Mouse (Mus musculus) left cerebral cortex, postnatal 10 days (tissue): ENCODE results near the gene Phxr2. TPM values are rescaled to one million over a fixed set of nuclear protein-coding genes. Genes with fewer than 3 reads are reported as not detected.

Source experiments
- DNase-seq, 2 experiments: peaks; one replicate each; pipeline ENCODE4 v3.0.0; 2021 to 2022; ENCODE audit warnings: low spot score in 2 of 2, mixed read lengths in 1 of 2; ENCODE audit errors: extremely low spot score in 1 of 2
- intact Hi-C: fragments of 180-260 bp; cut with DNase I; formaldehyde crosslinking; loops from one replicate; pipeline ENCODE4 v1.15.1; 2025
- total RNA-seq, 2 experiments: library from RNA; stranded (reverse); gene quantifications; 2 replicates each; pipeline ENCODE4 v1.2.3; 2021

The Phxr2 gene
- total RNA-seq, 2 experiments from 2014 or later = not detected

GRCm38 (mm10) chr10:99145611-99146010, 19.5 kb upstream of the Phxr2 start:
- intact Hi-C loops = loop anchor here (5.0 kb wide), 1 partner anchor 38 kb away; the partner anchor contains the start of genes Galnt4 and Poc1b
- DNase-seq = no peak

- no peak for DNase-seq
- intact Hi-C loops = no loop called here
These were observed 10.2 kb upstream of the Phxr2 start for GRCm38 (mm10) chr10:99136337-99136736.

- no peak for DNase-seq
- intact Hi-C loops = no loop called here
These were observed 7.3 kb upstream of the Phxr2 start for GRCm38 (mm10) chr10:99133321-99133875.

- no peak for DNase-seq
- intact Hi-C loops = no loop called here
These were observed 6.6 kb upstream of the Phxr2 start for GRCm38 (mm10) chr10:99132595-99133272.

- intact Hi-C loops = no loop called here
- peak in 1 of 2 experiments; percentile 42 for DNase-seq
These were observed 6.1 kb upstream of the Phxr2 start for GRCm38 (mm10) chr10:99132189-99132588.

GRCm38 (mm10) chr10:99131298-99131697, 5.2 kb upstream of the Phxr2 start:
- intact Hi-C loops = no loop called here
- no peak for DNase-seq

- DNase-seq = peak in 1 of 2 experiments; percentile 32
- intact Hi-C loops = no loop called here
These were observed 4.5 kb upstream of the Phxr2 start for GRCm38 (mm10) chr10:99130611-99131010.

GRCm38 (mm10) chr10:99127691-99128261, 1.7 kb upstream of the Phxr2 start:
- no peak for DNase-seq
- intact Hi-C loops = no loop called here

- intact Hi-C loops = no loop called here
- DNase-seq = no peak
These were observed 829 bp upstream of the Phxr2 start for GRCm38 (mm10) chr10:99126954-99127353.

- DNase-seq = no peak
- intact Hi-C loops = no loop called here
These were observed 6.7 kb downstream of the Phxr2 start for GRCm38 (mm10) chr10:99119471-99119870.

- no peak for DNase-seq
- intact Hi-C loops = no loop called here
These were observed 7.4 kb downstream of the Phxr2 start for GRCm38 (mm10) chr10:99118697-99119096.

GRCm38 (mm10) chr10:99117876-99118275, 8.2 kb downstream of the Phxr2 start:
- intact Hi-C loops = no loop called here
- no peak for DNase-seq

GRCm38 (mm10) chr10:99116650-99117615, 9.2 kb downstream of the Phxr2 start:
- no peak for DNase-seq

GRCm38 (mm10) chr10:99116237-99116632, 9.9 kb downstream of the Phxr2 start:
- DNase-seq = no peak
- intact Hi-C loops = no loop called here

More at GRCm38 (mm10) chr10:99116650-99117615, 9.2 kb downstream of the Phxr2 start:
- intact Hi-C loops = no loop called here

GRCm38 (mm10) chr10:99115471-99116236, 10.5 kb downstream of the Phxr2 start:
- no peak for DNase-seq
- intact Hi-C loops = no loop called here

- intact Hi-C loops = no loop called here
- DNase-seq = no peak
These were observed 11.8 kb downstream of the Phxr2 start for GRCm38 (mm10) chr10:99114295-99114694.

GRCm38 (mm10) chr10:99113533-99113932, 12.6 kb downstream of the Phxr2 start:
- no peak for DNase-seq
- intact Hi-C loops = no loop called here

- no peak for DNase-seq
- intact Hi-C loops = loop anchor here (5.0 kb wide), 2 partner anchors 39 to 509 kb away; no protein-coding TSS in a partner anchor
These were observed 17.6 kb downstream of the Phxr2 start for GRCm38 (mm10) chr10:99108431-99108982.
